Mouse (Mus musculus) adrenal gland, postnatal 4 days (tissue): Measurements from ENCODE around the gene Ggnbp2. TPM values are rescaled to one million over a fixed set of nuclear protein-coding genes. Genes with fewer than 3 reads are reported as not detected.

Experiments
- DNase-seq, 2 experiments: peaks; one replicate each; pipeline ENCODE4 v3.0.0; 2021 to 2022; ENCODE audit warnings: low spot score in 2 of 2, mixed read lengths in 2 of 2
- long read RNA-seq, 2 experiments: library from polyadenylated mRNA; stranded (forward); transcript quantifications; one replicate each; pipeline ENCODE4 v2.0.0; 2021
- total RNA-seq, 2 experiments: library from RNA; stranded (reverse); gene quantifications; 2 replicates each; pipeline ENCODE4 v1.2.3; 2021

Gene Ggnbp2
- 100 to 1,000 TPM in 1 of 2 experiments, 10 to 100 TPM in 1; 99.1 to 100 TPM for total RNA-seq
- long read RNA-seq, experiment 1, transcript Ggnbp2-206 (13 exons, 2,528 nt), result minor isoform, 6 of 64 reads
- long read RNA-seq, experiment 1, transcript Ggnbp2-203 (14 exons, 3,034 nt), result major isoform, 7 of 64 reads
- long read RNA-seq, experiment 1, partial matches to known transcripts, result 36 of 64 reads
- long read RNA-seq, experiment 1, other reads (novel, unspliced or antisense), result 9 of 64 reads
- long read RNA-seq, experiment 2, transcript Ggnbp2-213 (14 exons, 2,950 nt), result minor isoform, 6 of 179 reads
- long read RNA-seq, experiment 2, transcript Ggnbp2-211 (14 exons, 3,056 nt), result minor isoform, 8 of 179 reads
- long read RNA-seq, experiment 2, transcript Ggnbp2-203 (14 exons, 3,034 nt), result minor isoform, 8 of 179 reads
- long read RNA-seq, experiment 2, transcript Ggnbp2-206 (13 exons, 2,528 nt), result major isoform, 10 of 179 reads
- long read RNA-seq, experiment 2, partial matches to known transcripts, result 115 of 179 reads
- long read RNA-seq, experiment 2, other reads (novel, unspliced or antisense), result 31 of 179 reads

DNA sequence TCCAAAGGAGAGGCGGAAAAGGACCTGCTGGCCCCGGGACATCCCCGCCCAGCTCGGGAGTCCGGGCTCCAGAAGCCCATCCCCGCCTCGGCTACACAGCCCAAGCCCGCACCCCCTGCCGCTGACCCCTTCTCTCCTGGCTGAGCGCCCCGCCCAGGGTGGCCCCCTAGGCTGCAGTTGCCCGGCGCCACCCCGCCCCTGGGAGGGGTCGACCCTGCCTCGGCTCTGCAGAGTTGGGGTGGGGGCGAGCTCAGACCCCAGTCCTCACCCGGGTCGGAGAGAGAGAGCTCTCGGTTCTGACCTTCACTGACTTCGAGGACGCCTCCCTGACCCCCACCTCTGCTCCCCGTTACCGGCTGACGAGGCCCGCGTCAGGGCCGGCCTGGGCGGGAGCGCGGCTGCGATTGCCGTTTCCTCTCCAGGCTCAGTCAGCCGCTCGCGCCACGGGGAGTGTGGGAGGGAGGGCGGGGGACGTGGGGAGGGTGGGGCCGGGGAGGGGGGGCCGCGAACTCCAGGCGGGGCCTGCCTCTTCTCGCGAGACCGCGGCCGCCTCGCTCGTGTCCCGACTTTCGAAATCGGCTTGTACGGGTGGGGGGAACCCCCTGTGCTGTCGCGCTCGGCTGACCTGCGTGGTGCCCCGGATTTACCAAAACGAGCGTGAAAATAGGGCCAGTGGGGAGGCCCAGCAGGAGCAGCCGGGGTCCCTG is at the start of gene Ggnbp2:
TSS of gene Ggnbp2 (minus strand) at position 481 of the 707 bp plus-strand sequence.
- DNase-seq, result peak; percentile 81 to 88

DNA sequence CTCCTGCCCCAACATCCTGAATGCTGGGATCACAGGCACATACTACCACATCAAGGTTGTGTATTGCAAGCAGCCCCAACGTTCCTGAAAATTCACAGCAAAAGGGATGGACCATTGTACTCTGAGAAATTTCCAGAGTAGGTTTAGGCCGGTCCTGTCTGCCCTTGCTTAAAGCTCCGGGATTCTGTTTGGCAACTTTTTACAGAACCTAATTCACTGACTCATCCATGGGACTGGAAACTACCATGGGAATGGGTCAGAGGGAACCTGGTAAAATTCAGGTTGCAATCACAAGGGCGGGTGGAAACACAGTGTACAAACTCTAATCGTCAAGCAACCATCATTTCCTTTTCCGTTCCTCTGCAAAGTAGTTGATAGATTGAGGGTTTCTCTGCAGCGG is 49.3 kb upstream of the Ggnbp2 start:
- no peak for DNase-seq

- DNase-seq, result no peak
Measured at GRCm38 (mm10) chr11:84919276-84919675, 48.7 kb upstream of the Ggnbp2 start.

- peak; percentile 64 to 68 for DNase-seq
Measured at GRCm38 (mm10) chr11:84918425-84918824, 47.8 kb upstream of the Ggnbp2 start.

GRCm38 (mm10) chr11:84916703-84917300 is 46.2 kb upstream of the Ggnbp2 start:
- DNase-seq, result no peak

- DNase-seq, result peak; percentile 18 to 71
Measured at GRCm38 (mm10) chr11:84916053-84916702, 45.6 kb upstream of the Ggnbp2 start, which contains the start of gene Znhit3. Gene Znhit3, minus strand, starts transcription at chr11:84916366.

- DNase-seq, result no peak
Measured at GRCm38 (mm10) chr11:84914673-84915072, 44.1 kb upstream of the Ggnbp2 start.

- DNase-seq, result no peak
Measured at GRCm38 (mm10) chr11:84910411-84910810, 39.8 kb upstream of the Ggnbp2 start.

DNA sequence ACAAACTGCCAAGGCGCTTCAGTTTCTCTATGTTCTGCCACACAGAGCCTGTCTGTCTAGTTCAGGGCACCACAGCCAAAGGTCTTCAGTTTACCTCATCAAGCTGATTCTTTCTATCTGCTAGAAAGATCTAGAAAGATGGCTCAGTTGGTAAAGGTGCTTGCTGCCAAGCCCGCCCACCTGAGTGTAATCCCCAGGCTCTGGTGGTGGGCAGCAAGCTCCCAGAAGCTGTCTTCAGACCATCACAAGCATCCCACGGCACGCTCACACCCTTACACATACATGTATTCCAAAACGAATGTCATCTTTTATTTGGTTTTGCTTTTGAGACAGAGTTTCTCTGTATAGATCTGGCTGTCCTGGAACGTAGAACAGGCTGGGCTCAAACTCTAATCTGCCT is 37.9 kb upstream of the Ggnbp2 start:
- no peak for DNase-seq

GRCm38 (mm10) chr11:84907081-84907480 is 36.5 kb upstream of the Ggnbp2 start:
- no peak for DNase-seq

DNA sequence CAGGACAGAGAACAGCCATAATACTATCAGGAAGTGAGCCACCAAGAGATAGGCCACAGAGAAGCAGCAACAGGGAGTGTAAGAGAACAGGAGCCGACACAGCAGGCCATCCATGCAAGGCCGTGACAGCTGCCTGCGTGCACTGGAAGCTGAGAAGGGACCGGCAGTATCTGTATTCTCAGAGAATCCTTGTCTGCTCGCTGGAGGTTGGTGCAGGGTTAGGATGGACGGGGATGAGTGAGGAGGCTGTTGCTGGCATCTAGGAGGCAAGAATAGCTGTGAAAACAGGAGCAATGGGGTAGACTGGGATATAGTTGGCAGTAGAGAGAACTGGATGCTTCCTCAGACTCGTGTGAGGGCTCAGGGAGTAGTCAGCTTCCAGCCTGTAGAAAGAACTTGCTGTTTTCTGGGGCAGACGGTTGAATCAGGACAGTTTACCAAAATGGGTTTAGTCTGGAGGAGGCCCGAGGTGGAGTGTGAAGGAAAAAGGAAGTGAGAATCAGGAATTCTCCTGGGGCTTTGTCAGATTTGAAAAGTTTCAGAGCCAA is 34.1 kb upstream of the Ggnbp2 start:
- DNase-seq, result no peak

- no peak for DNase-seq
Measured at GRCm38 (mm10) chr11:84893113-84893512, 22.5 kb upstream of the Ggnbp2 start.

- DNase-seq, result no peak
Measured at GRCm38 (mm10) chr11:84891705-84892104, 21.1 kb upstream of the Ggnbp2 start.

DNA sequence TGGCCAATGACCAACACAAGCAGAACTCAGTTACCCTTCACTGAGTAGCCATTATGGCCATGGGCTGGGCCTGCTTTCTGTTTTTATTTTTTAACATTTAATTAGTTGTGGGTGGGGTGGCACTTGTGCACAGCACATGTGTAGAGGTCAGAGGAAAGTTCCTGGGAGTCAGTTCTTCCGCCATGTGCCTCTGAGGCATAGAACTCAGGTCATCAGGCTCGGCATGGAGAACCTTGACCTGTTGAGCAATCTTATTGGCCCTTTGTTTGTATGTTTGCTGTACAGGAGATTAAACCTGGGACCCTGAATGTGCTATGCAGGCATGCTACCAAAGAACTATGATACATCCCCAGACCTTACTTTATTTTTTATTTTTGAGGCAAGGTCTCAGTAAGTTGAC is 18.9 kb upstream of the Ggnbp2 start:
- no peak for DNase-seq

DNA sequence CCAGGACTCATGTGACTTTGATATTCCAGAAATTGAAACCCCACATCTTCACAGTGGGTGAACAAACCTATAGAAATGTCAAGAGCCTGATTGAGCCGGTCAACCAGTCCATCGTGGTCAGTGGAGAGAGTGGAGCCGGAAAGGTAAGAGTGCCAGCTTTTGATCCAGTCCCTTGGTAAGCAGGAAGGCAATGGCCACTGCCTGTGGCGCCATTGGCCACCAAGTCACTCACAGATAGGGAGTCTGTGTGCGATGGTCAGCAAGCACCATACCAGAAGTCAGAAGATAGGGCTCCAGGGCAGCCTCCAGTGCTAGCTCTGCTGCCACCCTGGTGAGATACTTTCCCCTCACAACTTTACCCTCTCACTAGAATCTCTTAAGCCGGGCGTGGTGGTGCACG is 17.4 kb upstream of the Ggnbp2 start:
- no peak for DNase-seq

GRCm38 (mm10) chr11:84886767-84887511 is 16.3 kb upstream of the Ggnbp2 start:
- no peak for DNase-seq

DNA sequence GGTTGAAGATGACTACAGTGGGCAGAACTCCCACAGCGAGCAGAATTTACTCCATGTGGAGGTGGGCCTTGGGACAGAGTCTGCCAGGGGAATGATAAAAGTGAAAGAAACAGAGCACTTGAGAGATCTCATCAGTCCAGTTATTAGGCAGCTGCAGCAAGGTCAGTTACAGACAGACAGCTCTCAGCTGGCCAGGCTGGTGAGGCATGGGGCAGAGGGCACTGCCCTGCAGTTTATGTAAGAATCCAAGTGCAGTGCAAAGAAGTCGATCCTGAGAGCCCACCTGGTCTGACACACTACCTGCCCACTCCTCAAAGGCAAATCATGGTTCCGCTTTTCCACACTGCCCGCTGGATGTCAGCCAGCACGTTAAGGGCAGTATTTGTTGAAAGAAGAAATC is 15.6 kb upstream of the Ggnbp2 start:
- no peak for DNase-seq

- DNase-seq, result no peak
Measured at GRCm38 (mm10) chr11:84885238-84885637, 14.6 kb upstream of the Ggnbp2 start.

DNA sequence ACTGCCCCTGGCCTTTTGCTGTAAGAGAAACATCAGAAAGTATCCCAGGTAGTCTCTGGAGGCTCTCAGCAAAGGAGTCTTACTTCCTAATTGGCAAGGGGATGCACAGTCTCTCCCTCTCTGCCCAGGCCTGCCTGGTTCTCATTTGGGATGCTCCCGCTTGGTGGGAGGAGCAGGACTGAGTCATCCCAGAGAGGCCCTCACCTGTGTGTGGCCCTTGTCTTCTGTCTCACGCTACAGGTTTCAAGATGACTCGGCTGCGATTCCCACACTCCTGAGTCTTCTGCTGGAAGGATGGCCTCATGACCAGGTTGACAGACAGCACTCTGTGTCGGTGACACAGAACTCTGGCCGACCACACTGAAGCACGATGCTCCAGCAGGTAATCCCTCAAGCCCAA is 11.7 kb upstream of the Ggnbp2 start:
- no peak for DNase-seq

DNA sequence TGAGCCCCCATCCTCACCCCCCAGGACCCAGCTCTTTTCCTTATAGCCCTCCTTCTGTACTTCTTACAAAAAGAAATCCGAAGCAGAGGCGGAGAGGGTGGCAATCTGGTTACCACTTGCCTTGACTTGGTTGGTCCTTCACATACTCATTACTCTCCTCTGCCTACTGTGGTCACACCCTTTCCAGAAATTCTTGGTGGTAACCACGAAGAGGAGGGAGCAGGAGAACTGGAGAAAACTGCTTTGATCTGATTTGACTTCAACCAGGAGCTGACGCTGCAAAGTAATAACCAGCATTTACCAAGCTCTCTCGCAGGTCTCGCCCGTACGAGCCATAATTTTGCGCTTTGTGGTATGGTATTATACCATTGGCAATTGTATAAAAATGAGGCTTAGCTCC is 10.4 kb upstream of the Ggnbp2 start:
- no peak for DNase-seq
